Mouse (Mus musculus) c-Kit-positive CD71-positive TER-119-negative erythroid progenitor cells, embryonic 14.5 days (primary cell): ENCODE results near the gene Gpr21.
"Not testable (repeated sequence)": the region's sequence is repeated elsewhere in the genome, so short reads cannot be mapped to it uniquely, and the experiment has no call there.

ENCODE experiments used
- DNase-seq: peaks from one replicate; pipeline ENCODE4 v3.0.0-alpha.2; 2013; ENCODE audit warnings: low read depth

Gpr21 gene

DNA sequence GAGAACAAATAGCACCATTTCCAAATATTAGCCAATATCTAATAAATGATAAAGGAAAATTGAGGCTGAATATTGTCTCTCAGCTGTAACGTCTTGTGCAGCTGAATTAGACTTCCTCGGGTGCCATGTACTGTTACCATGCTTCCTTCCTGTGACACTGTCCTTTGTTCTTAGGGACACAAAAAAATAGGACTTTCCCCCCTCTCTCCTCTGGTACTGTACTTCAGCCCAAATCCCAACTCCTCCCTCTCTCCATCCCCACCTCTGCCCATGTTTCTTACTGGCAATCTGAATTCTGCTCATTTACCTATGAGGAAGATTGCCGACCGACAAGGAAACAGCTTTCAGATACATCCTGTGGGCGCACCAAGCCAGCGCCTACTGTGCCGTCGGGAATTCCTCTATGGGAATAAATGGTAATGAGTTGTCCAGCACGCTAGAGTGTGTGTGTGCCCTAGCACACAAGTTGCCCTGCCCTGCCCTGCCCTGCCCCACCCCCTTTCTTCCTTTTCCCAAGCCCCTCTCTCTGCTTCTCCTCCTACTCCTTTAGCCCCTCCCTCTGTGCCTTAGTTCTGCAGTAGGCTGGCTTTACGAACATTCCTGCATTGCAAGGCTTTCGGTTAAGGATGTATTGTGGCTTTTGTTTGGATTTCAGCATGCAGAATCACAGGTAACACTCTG lies at the start of gene Gpr21:
Gpr21 (plus strand) TSS at position 303 of the 681 bp plus-strand sequence.
- no peak for DNase-seq

DNA sequence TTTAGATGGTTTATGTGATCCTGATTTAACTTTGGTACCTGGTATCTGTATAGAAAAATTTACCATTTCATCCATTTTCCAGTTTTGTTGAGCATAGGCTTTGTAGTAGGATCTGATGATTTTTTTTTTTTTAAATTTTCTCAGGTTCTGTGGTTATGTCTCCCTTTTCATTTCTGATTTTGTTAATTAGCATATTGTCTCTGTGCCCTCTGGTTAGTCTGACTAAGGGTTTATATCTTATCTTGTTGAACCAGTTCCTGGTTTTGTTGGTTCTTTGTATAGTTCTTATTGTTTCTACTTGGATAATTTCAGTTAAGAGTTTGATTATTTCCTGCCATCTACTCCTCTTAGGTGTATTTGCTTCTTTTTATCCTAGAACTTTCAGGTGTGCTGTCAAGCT lies 36.6 kb upstream of the Gpr21 start:
- DNase-seq: no peak

DNA sequence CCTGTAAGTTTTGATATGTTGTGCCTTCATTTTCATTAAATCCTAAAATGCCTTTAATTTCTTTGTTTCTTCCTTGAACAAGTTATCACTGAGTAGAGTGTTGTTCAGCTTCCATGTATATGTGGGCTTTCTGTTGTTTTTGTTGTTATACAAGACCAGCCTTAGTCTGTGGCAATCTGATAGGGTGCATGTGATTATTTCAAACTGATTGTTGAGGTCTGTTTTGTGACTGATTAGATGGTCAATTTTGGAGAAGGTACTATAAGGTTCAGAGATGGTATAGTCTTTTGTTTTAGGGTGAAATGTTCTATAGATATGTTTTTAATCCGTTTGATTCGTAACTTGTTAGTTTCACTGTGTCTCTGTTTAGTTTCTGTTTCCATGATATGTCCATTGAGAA lies 36.1 kb upstream of the Gpr21 start:
- DNase-seq: peak; percentile 43

DNA sequence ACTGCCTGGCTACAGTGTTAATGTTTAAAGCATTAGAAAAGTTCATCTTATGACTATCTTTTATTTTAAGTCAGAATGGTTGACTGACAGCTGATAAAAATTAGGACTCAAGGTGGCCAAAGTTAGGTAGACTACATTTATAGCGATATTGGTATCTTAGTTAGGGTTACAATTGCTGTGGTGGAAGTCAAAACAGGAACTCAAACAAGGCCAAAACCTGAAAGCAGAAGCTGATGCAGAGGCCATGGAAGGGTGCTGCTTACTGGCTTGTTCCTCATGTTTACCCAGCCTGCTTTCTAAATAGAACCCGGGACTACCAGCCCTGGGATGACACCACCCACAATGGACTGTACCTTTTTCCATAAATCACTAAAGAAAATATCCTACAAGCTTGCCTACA lies 32.0 kb upstream of the Gpr21 start:
- DNase-seq: no peak

DNA sequence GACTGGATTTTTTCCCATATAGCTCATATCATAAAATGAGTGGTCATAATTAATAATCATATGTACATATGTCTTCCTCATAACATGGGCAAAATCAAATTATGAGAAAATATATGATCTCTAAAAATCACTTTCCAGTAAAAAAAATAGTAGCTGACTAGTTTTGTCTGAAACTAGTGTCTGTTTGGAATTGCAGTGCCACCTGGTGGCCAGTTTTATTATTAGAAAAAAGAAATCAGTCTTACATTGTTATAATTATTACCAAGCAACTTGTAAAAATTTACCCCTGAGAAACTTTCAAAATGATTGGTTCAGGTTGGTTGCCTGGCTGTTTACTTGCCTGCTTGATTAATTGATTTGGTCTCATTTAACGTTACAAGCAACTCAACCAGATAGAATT lies 30.8 kb upstream of the Gpr21 start:
- DNase-seq: peak; percentile 59

DNA sequence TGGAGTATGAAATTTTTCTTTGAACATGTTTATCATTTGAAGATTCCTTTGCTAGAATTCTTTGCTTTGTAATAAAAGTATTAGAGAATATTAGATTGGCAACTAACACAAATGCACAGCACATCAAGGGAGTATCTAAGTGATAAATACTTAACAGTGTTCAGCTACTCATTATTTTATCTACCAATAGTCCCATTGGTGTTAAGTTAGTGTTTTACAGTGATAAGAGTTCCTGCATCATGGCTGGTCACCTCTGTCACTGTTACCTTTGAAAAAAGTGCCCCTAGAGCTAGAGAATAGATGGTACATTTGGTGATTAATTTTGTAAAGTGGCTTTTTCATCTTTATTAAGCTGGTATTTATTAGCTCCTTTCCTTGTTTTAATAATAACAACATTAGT lies 29.7 kb upstream of the Gpr21 start:
- DNase-seq: no peak

DNA sequence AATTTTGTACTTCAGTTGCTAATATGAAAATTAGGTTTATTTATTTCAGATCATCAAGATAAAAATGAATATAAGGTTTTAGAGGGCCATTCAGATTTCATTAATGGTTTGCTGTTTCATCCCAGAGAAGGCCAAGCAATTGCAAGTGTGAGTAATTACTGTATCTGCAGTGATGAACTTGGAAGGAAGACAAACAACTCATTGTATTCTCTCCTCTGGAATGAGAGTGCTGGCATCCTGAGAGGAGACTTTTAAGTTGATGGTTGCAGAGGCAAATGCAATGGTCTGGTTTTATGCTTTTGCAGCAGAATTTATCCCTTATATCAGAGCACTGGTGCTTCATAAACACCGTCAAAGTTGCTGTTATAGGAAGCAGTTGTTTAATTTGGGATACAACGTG lies 27.2 kb upstream of the Gpr21 start:
- no peak for DNase-seq

DNA sequence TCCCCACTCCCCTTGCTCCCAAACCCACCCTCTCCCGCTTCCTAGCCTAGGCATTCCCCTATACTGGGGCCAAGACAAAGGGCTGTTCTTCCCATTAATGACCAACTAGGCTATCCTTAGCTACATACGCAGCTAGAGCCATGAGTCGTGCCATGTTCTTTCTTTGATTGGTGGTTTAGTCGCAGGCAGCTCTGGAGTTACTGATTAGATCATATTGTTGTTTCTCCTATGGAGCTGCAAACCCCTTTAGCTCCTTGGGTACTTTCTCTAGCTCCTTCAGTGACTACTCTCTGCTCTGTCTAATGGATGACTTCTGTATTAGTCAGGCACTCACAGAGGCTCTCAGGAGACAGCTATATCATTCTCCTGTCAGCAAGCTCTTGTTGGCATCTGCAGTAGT lies 18.8 kb upstream of the Gpr21 start:
- no peak for DNase-seq

DNA sequence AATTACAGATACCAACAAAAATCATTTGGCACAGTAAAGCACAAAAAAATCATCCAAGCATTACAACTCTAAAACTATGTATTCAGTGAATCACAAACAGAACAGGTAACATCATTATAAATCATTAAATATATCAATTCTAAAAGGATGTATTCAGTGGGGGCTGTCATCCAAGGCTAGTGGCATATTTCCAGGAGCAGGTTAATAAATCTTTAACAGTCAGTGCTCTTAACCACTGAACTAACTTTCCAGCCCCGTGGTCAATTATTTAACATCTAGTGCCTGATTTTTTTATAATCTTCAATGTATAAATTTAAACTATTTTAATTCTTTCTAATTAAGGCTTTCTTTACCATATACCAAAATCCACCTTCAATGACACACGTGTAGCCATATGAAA lies 10.3 kb upstream of the Gpr21 start:
- not testable (repeated sequence) for DNase-seq

DNA sequence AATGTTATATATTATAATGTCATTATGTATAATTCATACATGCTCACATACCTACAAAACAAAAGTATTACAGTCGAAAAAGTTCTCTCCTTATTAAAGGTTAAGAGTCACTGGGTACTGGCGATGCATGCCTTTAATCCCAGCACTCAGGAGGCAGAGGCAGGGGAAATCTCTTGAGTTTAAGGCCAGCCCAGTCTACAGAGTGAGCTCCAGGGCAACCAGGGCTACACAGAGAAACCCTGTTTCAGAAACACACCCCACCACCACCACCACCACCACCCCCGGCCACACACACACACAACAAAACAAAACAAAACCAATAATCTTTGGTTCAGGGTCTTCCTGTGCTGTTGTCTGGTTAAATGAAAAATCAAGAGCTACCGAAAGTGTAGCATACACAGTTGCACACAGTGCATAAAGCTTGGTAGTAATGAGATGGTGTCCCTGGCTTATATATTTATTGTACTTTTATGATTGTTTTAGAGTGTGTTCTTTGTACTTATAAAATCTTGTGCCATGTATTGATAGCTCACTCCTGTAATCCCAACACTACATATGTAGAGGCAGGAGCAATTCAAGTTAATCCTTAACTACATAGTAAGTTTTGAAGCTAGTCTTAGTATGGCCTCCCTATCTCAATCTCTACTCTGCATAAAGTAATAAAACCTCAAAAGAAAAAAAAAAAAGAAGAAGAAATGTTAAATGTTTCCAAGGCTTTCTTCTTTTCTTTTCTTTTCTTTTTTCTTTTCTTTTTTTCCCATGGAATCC lies 4.8 kb upstream of the Gpr21 start:
- no peak for DNase-seq

DNA sequence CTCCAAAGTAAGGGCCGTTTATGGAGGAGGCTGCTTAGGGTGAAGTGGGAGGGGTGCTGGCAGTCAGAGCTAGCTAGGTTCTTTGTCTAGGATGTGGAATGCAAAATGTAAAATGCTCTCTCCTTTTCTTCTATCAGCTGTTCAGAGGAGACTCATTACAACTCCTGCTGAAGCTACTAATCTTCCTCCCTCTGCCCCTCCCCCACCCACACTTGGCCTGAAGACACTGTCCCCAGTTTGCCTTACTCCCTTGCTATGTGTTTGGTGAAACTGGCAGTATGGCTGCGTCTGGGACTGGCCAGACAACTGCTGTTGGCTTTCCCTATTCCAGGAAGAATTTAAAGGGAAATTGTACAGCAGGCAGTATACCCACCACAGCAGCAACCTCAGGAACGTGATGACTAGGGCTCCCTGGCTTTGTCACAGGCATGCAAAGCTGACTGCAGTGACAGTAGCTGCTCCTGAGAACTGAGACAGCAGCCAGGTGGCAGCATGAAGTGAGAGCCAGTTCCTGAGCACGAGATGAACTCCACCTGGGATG lies 860 bp downstream of the Gpr21 start:
- no peak for DNase-seq

DNA sequence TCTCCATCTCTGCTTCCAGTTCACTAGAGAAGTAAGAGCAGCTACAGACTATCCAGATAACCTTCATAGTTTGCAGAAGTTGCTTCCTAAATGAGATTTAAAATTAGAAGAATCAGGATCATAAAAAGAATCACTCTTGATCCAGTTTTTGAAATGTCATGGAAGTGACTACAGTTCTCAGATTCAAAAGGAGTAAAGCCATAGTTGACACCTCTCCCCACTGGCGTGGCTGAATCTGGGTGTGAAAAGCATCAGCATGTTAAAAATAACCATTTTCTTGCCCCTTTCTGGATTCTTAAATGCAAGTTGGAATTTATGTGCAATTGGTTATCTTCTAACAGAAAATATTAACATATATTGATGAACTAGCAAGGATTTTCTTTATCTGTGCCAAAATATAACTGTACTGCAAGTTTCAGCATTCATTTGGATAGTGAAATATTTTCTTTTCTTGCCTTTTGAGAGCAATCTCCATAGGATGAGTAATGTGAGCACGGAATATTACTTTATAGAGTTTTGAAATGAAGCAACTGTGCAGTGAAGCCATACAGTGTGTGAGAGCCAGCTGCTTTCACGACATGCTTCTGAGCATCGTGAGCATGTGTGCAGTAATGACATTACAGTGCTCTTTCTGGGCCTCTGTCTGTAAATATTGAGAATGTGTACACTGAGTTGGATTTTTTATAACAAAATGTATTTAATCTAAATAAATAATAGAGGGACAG lies 2.6 kb downstream of the Gpr21 start:
- no peak for DNase-seq

DNA sequence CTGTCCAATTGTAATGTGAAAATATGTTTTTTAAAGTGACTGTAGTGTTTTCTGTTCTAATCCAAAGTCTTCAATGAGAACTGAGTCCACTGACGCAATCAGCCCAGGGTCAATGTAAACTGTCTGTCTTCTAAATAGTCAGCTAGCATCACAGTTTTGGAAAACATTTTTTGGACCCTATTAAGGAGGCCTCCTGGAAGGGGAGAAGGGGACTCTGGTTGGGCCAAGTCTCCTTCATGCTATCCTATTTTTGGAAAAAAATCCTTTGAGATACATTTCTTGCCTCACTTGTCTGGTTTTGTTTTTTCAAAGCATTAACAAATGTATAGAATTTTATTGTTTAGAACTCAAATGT lies 3.1 kb downstream of the Gpr21 start:
- no peak for DNase-seq

DNA sequence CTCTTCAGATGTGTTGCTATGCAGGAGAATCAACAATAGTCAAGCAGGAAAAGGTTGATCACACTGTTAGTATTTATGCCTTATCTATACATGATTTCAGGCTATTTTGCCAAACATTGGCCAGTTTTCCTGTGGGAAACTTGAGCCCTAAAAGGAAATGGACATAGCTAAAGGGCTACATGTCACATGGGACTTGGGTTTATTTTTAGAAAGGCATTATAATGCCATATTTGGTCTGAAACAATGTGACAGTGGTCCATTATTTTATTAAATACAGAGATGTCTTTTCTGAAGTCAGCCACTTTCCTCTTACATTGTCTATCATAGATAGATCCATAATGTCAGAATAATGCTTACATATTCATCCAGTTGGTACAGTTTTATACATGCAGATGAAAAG lies 11.5 kb downstream of the Gpr21 start:
- no peak for DNase-seq

DNA sequence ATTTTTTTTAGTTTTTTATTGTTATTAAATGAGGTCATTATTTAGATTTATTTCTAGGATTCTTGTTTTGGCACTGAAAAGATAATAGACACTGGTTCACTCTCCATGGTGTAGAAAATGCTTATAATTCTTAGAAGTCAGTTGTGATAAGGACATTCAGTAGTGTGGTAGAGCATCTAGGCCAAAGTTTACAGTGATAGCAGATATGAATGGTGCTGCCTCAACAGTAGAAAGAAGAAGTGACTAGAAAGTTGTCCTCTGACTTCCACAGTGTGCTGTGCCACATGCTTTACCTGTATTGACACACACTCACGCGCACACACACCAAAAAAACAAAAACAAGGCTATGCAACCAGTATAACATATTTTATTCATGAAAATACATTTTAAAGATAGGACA lies 13.3 kb downstream of the Gpr21 start:
- no peak for DNase-seq

DNA sequence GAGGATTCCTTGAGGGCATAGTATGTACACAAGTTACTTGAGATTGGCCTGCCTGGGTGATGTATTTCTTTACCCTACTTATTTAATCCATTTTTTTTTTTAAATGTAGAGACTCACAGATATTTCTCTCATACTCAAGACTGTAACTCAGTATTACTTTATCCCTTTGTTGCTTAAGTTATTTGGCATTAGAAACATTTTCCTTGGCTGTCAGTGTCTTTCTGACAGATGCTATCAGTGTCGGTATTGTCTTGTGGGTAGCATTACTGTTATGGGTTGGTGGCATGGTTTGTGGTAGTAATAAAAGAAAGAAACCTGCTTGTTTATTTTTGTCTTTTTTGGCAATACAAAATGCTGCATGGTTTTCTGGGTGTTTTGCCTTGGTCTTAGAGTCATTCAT lies 14.6 kb downstream of the Gpr21 start:
- DNase-seq: no peak

DNA sequence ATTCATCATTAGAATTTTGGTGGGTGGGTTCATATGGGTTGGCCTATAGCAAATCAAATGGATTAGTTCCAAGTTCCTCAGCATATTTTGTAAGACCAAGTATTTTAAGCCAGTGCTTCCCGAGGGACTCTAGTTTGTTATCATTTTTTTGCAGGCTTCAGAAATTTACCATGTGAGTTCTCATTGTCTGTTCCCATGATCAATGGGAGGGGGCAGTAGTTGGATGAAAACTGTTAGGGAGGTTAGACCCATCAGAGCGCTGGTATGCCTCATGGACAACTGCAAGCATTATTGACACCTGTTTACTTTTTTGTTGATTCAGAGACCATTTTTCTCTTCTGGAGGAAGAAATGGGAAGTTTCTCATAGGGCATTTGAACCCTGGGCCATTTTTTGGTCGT lies 15.5 kb downstream of the Gpr21 start:
- DNase-seq: no peak

DNA sequence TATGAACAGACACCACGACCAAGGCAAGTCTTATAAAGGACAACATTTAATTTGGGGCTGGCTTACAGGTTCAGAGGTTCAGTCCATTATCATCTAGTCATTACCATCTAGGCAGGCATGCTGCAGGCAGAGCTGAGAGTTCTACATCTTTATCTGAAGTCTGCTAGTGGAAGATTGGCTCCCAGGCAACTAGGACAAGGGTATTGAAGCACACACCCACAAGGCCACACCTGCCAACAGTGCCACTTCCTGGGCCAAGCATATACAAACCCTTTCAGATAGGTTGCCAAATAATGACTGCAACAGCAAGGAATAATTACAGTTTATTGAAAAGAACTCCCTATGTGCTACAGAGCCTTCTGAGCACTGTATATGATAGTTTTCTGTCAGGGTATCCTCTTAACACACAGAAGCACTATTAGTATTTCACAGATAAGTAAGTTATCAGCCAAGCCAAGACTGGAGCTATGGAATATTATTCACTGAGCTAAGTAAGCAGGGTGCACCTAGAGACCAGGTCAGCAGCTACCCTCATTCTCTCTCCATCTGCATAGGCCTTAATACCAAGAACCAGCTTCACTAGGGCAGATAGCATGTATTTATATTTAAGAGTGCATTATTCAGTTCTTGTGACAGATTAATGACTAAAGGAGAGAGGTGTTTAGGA lies 33.3 kb downstream of the Gpr21 start:
- DNase-seq: peak; percentile 79

DNA sequence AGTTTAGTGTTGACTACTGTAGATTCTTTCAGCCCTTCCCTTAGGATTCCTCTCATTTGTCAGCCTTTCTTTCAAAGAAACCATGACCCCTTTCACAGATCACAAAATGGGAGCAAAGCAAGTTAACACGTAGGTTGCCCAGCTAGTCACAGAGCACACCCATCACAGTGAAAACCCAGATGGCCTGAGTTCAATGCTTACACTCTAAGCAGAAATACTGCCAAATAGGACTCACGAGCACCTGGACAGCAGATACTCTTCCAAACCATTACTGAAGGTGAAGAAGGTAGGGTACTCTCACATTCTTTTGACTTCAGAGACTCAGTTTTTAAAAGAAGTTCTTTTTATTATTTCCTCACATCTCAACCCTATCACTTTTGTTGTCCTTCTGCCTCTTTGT lies 40.2 kb downstream of the Gpr21 start:
- DNase-seq: no peak

DNA sequence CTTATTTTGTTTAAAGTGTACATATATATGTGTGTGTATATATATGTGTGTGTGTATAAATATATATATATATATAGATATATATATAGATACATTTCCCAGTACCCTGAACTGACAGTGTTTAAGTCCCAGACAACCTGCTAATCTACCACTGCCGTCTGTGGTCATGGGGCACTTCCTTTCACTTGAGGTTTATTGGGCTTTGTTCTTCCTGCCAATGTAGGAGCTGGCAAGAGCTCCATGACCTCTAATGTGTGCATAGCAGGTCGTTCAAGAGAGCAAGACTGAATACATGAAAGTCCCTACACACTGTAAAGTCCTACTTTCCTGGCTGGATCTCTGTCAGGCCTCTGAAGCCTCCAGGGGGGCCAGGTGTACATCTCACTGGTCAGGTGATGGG lies 49.4 kb downstream of the Gpr21 start:
- DNase-seq: no peak

DNA sequence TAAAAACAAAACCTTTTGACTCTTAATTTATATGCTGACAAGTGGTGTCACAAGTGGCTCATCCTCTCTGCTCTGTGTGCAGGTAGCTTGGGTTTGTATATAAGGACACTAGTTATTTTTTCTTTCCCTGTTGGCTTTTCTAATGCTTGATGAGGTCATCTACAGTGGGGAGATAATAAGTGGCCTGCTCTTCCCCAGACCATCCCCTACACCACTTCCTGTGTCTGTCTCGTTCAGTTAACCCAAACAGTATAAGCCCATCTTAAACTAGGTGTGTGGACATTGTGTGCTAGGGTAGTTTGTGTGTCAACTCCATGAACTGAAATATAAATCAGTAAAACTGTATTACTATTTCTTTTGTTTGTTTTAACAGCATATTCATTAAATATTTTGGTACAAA lies 49.9 kb downstream of the Gpr21 start:
- DNase-seq: no peak

DNA sequence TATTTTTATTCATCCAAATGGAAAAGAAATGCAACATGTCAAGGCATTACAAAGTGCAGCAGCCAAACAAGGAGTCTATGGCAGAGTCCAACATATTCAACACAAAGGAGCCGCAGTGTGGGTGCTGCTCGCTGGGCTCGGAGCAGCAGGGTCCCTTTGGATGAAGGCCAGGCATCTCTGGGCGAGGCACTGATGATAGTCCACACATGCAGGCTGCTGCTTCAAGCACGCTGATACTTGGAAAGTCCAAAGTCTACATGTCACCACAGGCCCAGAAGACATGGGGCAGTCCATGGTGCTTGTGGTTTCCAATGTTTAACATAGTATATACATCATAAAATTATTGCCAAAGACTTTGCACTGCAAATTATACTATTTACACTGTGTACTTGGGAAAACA lies 53.8 kb downstream of the Gpr21 start:
- no peak for DNase-seq
